Mouse (Mus musculus) embryonic facial prominence, embryonic 10.5 days (tissue): Measurements from ENCODE around the gene Depdc5. TPM values are rescaled to one million over a fixed set of nuclear protein-coding genes. Genes with fewer than 3 reads are reported as not detected.

Experiments used
- DNase-seq: peaks from one replicate; pipeline ENCODE4 v3.0.0-alpha.2; 2017; ENCODE audit warnings: low spot score
- H3K27ac ChIP-seq: fragments of 300-500 bp; sonication (generic); replicated peaks from 2 replicates; pipeline ENCODE4 v1.5.1; 2016; ENCODE audit warnings: mild to moderate bottlenecking
- H3K27me3 ChIP-seq: fragments of 300-500 bp; sonication (generic); replicated peaks from 2 replicates; pipeline ENCODE4 v1.6.1; 2016; ENCODE audit warnings: low read depth, mild to moderate bottlenecking; ENCODE audit not compliant: poor library complexity, severe bottlenecking
- H3K36me3 ChIP-seq: fragments of 300-500 bp; sonication (generic); replicated peaks from 2 replicates; pipeline ENCODE4 v1.6.1; 2016; ENCODE audit warnings: mild to moderate bottlenecking, moderate library complexity
- H3K4me1 ChIP-seq: fragments of 300-500 bp; sonication (generic); 2 replicates; pipeline ENCODE4 v1.6.1; 2016
- H3K4me3 ChIP-seq: fragments of 300-500 bp; sonication (generic); 2 replicates; pipeline ENCODE4 v1.5.1; 2016; ENCODE audit warnings: mild to moderate bottlenecking, moderate library complexity
- H3K9me3 ChIP-seq: fragments of 300-500 bp; sonication (generic); 2 replicates; pipeline ENCODE4 v1.6.1; 2016; ENCODE audit warnings: mild to moderate bottlenecking
- WGBS: fragments of 180-500 bp; shearing (Covaris S2); methylation state at CpG from one replicate; pipeline ENCODE4 v1.1.7; 2016; 5-methylcytosine and 5-hydroxymethylcytosine counted together
- polyA plus RNA-seq: library from polyadenylated mRNA; unstranded; fragments of >200 nt; fragmentation: Nextera tagmentation; extraction: Ambion mirVana; gene quantifications from 2 replicates; pipeline ENCODE4 v1.2.1, GENCODE M21; 2016

Depdc5 gene
- polyA plus RNA-seq, 1 experiment from 2014 or later: 39.1 TPM

GRCm38 (mm10) chr5:33043397-33043796, 179.9 kb downstream of the Depdc5 start:
- no peak for DNase-seq
- Histone ChIP-seq H3K4me1 (peaks cover 6% of the 10 kb centered on the region; the same call in 1 of the 2 replicates), H3K36me3 (no peaks in the 10 kb centered on the region), H3K27ac (no peak overlapping the region), H3K9me3 (0 out of 2 replicates have a peak, but pooled peaks cover 3% of the 10 kb centered on the region), H3K27me3 (no peaks in the 10 kb centered on the region), H3K4me3 (no peak overlapping the region)
- 72% methylated on average over 10 of the region's 10 CpGs for WGBS

Other genes with a start within 250 kb of the Depdc5 start
- 76.0 and 82.2 TPM in 2 replicates for gene Pisd, start 78.1 kb upstream of the Depdc5 start, polyA plus RNA-seq
- not detected in 2 replicates for gene Gm20671, start 36.6 kb upstream of the Depdc5 start, polyA plus RNA-seq
- gene Prr14l, start 9.4 kb upstream of the Depdc5 start, polyA plus RNA-seq: 17.6 and 19.7 TPM in 2 replicates
- gene Ywhah, start 155.1 kb downstream of the Depdc5 start, polyA plus RNA-seq: 421 and 423 TPM in 2 replicates
- gene Slc5a1, start 240.5 kb downstream of the Depdc5 start, polyA plus RNA-seq: 0.05 TPM in 1 of 2 replicates, not detected in the other